In the genomic region with DNA sequence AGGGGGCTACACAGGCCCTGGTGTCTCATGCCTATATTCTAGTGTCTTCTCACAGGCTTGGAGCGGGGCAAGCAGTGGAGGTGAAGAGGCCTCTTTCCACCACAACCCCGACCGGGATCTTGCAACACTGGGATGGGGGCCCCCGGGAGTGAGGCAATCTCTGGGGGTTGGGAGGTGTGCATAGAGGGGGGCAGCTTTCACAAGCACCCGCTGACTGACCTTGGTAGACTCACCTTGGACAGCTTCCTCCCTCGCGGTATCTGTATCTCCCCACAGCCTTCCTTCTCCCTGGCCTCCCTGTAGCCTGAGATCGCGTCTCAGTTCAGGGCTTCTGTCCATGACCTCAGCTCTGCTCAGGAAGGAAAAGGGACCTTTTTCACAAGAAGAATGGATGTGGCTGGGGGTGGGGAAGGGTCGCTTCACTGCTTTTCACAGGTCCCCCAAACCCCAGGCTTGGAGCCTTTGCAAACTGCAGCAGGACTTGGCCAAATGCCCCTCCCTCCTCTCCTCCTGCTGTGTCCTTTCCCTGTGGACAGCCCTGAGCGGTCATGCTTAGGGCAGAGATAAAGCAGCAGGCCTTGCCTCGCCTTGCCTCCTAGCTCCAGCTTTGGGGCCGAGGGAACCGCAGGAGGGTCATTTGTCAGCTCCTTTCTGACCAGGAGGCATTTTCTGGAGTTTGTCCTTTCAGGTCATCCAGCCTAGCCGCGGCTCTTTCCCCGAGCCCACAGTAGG, we compare ENCODE assay signal across 17 mouse cellular contexts. TPM values are rescaled to one million over a fixed set of nuclear protein-coding genes. Genes with fewer than 3 reads are reported as not detected.
DNase-seq lines count a peak whose midpoint lies in the region; ATAC-seq and TF ChIP-seq lines count a peak whose summit lies in the region.
"Had no signal": no experiment of that assay in that cellular context is flagged by ENCODE, and none has a peak within 500 bp of the region (broad histone marks: within the 10 kb centered on the region; RNA-seq: fewer than 3 reads in every experiment).

No protein-coding gene starts in this region.

- peak; percentile 52 for DNase-seq in adrenal gland, postnatal 14 days
- no peak for DNase-seq in adrenal gland, postnatal 4 days (ENCODE audit: low spot score in 2 of 2)
- DNase-seq in midbrain, embryonic 10.5 days (ENCODE audit: low spot score), result no peak
- DNase-seq in midbrain, postnatal 0 days (ENCODE audit: low spot score), result no peak
- no peak for DNase-seq in retina, postnatal 1 day
- no peak for DNase-seq in kidney, adult 18-20 months
- DNase-seq: cerebellum, adult 11 months; kidney, adult 9 months; right cerebral cortex, postnatal 14 days had no signal

- peak overlapping the region; percentile 20; the same call in 1 of the 2 replicates for H3K27ac ChIP-seq in midbrain, embryonic 10.5 days (replicated peaks)
- no peak overlapping the region for H3K27ac ChIP-seq in midbrain, postnatal 0 days (ENCODE audit: low read depth, low read length)
- no peak overlapping the region for H3K27ac ChIP-seq in intestine, embryonic 15.5 days
- H3K27ac ChIP-seq: stomach, embryonic 15.5 days had no signal

- H3K4me3 ChIP-seq in midbrain, embryonic 10.5 days, result no peak overlapping the region
- H3K4me3 ChIP-seq in midbrain, postnatal 0 days (ENCODE audit: low read depth, low read length), result no peak overlapping the region
- H3K4me3 ChIP-seq in intestine, embryonic 15.5 days (replicated peaks), result no peak overlapping the region
- H3K4me3 ChIP-seq: stomach, embryonic 15.5 days had no signal

- H3K4me2 ChIP-seq in midbrain, postnatal 0 days (ENCODE audit: low read depth, low read length, poor library complexity, severe bottlenecking), result no peak overlapping the region
- H3K4me2 ChIP-seq in intestine, embryonic 15.5 days (replicated peaks), result no peak overlapping the region
- H3K4me2 ChIP-seq: stomach, embryonic 15.5 days had no signal

- H3K9ac ChIP-seq in midbrain, postnatal 0 days (replicated peaks; ENCODE audit: low read length, poor library complexity, severe bottlenecking), result no peak overlapping the region
- H3K9ac ChIP-seq in intestine, embryonic 15.5 days, result no peak overlapping the region
- H3K9ac ChIP-seq: stomach, embryonic 15.5 days had no signal

- WGBS in midbrain, embryonic 10.5 days, result 53% methylated on average over 17 of the region's 17 CpGs
- WGBS in midbrain, postnatal 0 days, result 51% methylated on average over 16 of the region's 17 CpGs
- WGBS in intestine, embryonic 15.5 days, result 46% methylated on average over 17 of the region's 17 CpGs

- no peaks in the 10 kb centered on the region for H3K9me3 ChIP-seq in midbrain, embryonic 10.5 days (replicated peaks)
- no peaks in the 10 kb centered on the region for H3K9me3 ChIP-seq in midbrain, postnatal 0 days (ENCODE audit: low read length)
- H3K9me3 ChIP-seq in intestine, embryonic 15.5 days, result no peaks in the 10 kb centered on the region
- H3K9me3 ChIP-seq: stomach, embryonic 15.5 days had no signal

- H3K27me3 ChIP-seq in midbrain, embryonic 10.5 days (ENCODE audit: low read depth, poor library complexity, severe bottlenecking), result peaks cover 10% of the 10 kb centered on the region
- H3K27me3 ChIP-seq in midbrain, postnatal 0 days (ENCODE audit: insufficient read depth, low read length), result no peaks in the 10 kb centered on the region
- no peaks in the 10 kb centered on the region; the same call in 1 of the 2 replicates for H3K27me3 ChIP-seq in intestine, embryonic 15.5 days (replicated peaks)
- H3K27me3 ChIP-seq: stomach, embryonic 15.5 days had no signal

- peaks cover 16% of the 10 kb centered on the region for H3K4me1 ChIP-seq in midbrain, embryonic 10.5 days
- H3K4me1 ChIP-seq in midbrain, postnatal 0 days (ENCODE audit: insufficient read depth, low read length), result no peaks in the 10 kb centered on the region
- 0 out of 2 replicates have a peak, but pooled peaks cover 2% of the 10 kb centered on the region for H3K4me1 ChIP-seq in intestine, embryonic 15.5 days (replicated peaks)

- TF ChIP-seq CTCF in midbrain, postnatal 0 days (IDR thresholded peaks at IDR 0.05), result no peak

- no peaks in the 10 kb centered on the region for H3K36me3 ChIP-seq in midbrain, embryonic 10.5 days
- no peaks in the 10 kb centered on the region for H3K36me3 ChIP-seq in midbrain, postnatal 0 days (ENCODE audit: insufficient read depth, low read length)
- H3K36me3 ChIP-seq in intestine, embryonic 15.5 days, result no peaks in the 10 kb centered on the region
- H3K36me3 ChIP-seq: stomach, embryonic 15.5 days had no signal

- ATAC-seq in midbrain, postnatal 0 days (ENCODE audit: low FRiP score), result no peak
- peak; percentile 38; the same call in 1 of the 2 replicates for ATAC-seq in intestine, embryonic 15.5 days
- peak; percentile 51 for ATAC-seq in megakaryocyte progenitor cell, adult 5-6 weeks (replicated peaks; ENCODE audit: poor library complexity)
- ATAC-seq: forebrain, embryonic 16.5 days had no signal

RNA-seq across cellular contexts. Expression of a gene that starts 5.2 kb away (rescaled TPM):
- total RNA-seq in adrenal gland, postnatal 14 days (2021), result not detected in 2 replicates
- total RNA-seq in adrenal gland, postnatal 4 days (2021), result 1 to 10 TPM in 1 of 2 experiments, under 1 TPM in 1; 0.78 to 1.6 TPM
- 0.09 and 0.11 TPM in 2 replicates for polyA plus RNA-seq in midbrain, embryonic 10.5 days (2016; fragmentation: Nextera tagmentation; extraction: Ambion mirVana)
- not detected in 2 replicates for total RNA-seq in midbrain, postnatal 0 days (2014; rRNA removed)
- polyA plus RNA-seq in midbrain, postnatal 0 days (2015; fragmentation: Nextera tagmentation; extraction: Ambion mirVana), result not detected in 2 replicates
- polyA plus RNA-seq in intestine, embryonic 15.5 days (2015; fragmentation: Nextera tagmentation; extraction: Ambion mirVana), result 0.19 and 0.21 TPM in 2 replicates
- total RNA-seq in megakaryocyte progenitor cell, adult 5-6 weeks (2015), result 24.2 and 33.5 TPM in 2 replicates
- 52.6 and 82.0 TPM in 2 replicates for total RNA-seq in megakaryocyte progenitor cell, adult 5-6 weeks (2017)
- total RNA-seq: heart, postnatal 10 days; layer of hippocampus, adult 8-10 months had no signal
- polyA plus RNA-seq: forebrain, embryonic 16.5 days; limb, embryonic 11.5 days; neural tube, embryonic 11.5 days had no signal

RNA-seq across cellular contexts. Expression of a gene that starts 8.1 kb away (rescaled TPM):
- total RNA-seq in adrenal gland, postnatal 14 days (2021), result not detected in 2 replicates
- under 1 TPM; 0.11 TPM for total RNA-seq in adrenal gland, postnatal 4 days (2021)
- 0.15 TPM in 1 of 2 replicates, not detected in the other for polyA plus RNA-seq in midbrain, embryonic 10.5 days (2016; fragmentation: Nextera tagmentation; extraction: Ambion mirVana)
- total RNA-seq in midbrain, postnatal 0 days (2014; rRNA removed), result not detected in 2 replicates
- 0.07 and 0.31 TPM in 2 replicates for polyA plus RNA-seq in midbrain, postnatal 0 days (2015; fragmentation: Nextera tagmentation; extraction: Ambion mirVana)
- polyA plus RNA-seq in intestine, embryonic 15.5 days (2015; fragmentation: Nextera tagmentation; extraction: Ambion mirVana), result 0.11 and 0.15 TPM in 2 replicates
- total RNA-seq in megakaryocyte progenitor cell, adult 5-6 weeks (2015), result 0.12 TPM in 1 of 2 replicates, not detected in the other
- total RNA-seq in megakaryocyte progenitor cell, adult 5-6 weeks (2017), result not detected in 2 replicates

RNA-seq across cellular contexts. Expression of a gene that starts 20.0 kb away (rescaled TPM):
- total RNA-seq in adrenal gland, postnatal 14 days (2021), result 168 and 193 TPM in 2 replicates
- 100 to 1,000 TPM; 252 to 273 TPM for total RNA-seq in adrenal gland, postnatal 4 days (2021)
- 128 and 145 TPM in 2 replicates for polyA plus RNA-seq in midbrain, embryonic 10.5 days (2016; fragmentation: Nextera tagmentation; extraction: Ambion mirVana)
- 118 and 122 TPM in 2 replicates for total RNA-seq in midbrain, postnatal 0 days (2014; rRNA removed)
- polyA plus RNA-seq in midbrain, postnatal 0 days (2015; fragmentation: Nextera tagmentation; extraction: Ambion mirVana), result 91.7 and 108 TPM in 2 replicates
- polyA plus RNA-seq in intestine, embryonic 15.5 days (2015; fragmentation: Nextera tagmentation; extraction: Ambion mirVana), result 105 and 107 TPM in 2 replicates
- 170 and 177 TPM in 2 replicates for total RNA-seq in megakaryocyte progenitor cell, adult 5-6 weeks (2015)
- 223 and 235 TPM in 2 replicates for total RNA-seq in megakaryocyte progenitor cell, adult 5-6 weeks (2017)

RNA-seq across cellular contexts. Expression of a gene that starts 20.7 kb away (rescaled TPM):
- total RNA-seq in adrenal gland, postnatal 14 days (2021), result 33.7 and 41.0 TPM in 2 replicates
- total RNA-seq in adrenal gland, postnatal 4 days (2021), result 10 to 100 TPM; 38.2 to 43.0 TPM
- polyA plus RNA-seq in midbrain, embryonic 10.5 days (2016; fragmentation: Nextera tagmentation; extraction: Ambion mirVana), result 106 and 111 TPM in 2 replicates
- total RNA-seq in midbrain, postnatal 0 days (2014; rRNA removed), result 44.2 and 46.5 TPM in 2 replicates
- polyA plus RNA-seq in midbrain, postnatal 0 days (2015; fragmentation: Nextera tagmentation; extraction: Ambion mirVana), result 61.1 and 67.6 TPM in 2 replicates
- 83.7 and 84.8 TPM in 2 replicates for polyA plus RNA-seq in intestine, embryonic 15.5 days (2015; fragmentation: Nextera tagmentation; extraction: Ambion mirVana)
- total RNA-seq in megakaryocyte progenitor cell, adult 5-6 weeks (2015), result 75.7 and 80.2 TPM in 2 replicates
- total RNA-seq in megakaryocyte progenitor cell, adult 5-6 weeks (2017), result 47.3 and 52.3 TPM in 2 replicates

Comparison
In these comparisons a context has a peak if more than half of its experiments do, and no peak if none do; other contexts are left out.
1. RNA of a gene that starts 5.2 kb away (total RNA-seq): 24.2 to 82.0 TPM in megakaryocyte progenitor cell, adult 5-6 weeks; 0.78 to 1.6 TPM in adrenal gland, postnatal 4 days, not detected in adrenal gland, postnatal 14 days and not detected in midbrain, postnatal 0 days; every median in the first group is over 4 times any median in the second.